Mouse (Mus musculus) embryonic facial prominence, embryonic 13.5 days (tissue): Measurements from ENCODE around the gene Cdh8. TPM values are rescaled to one million over a fixed set of nuclear protein-coding genes. Genes with fewer than 3 reads are reported as not detected.

Source experiments
- ATAC-seq: fragments of 200-750 bp; cut with Nextera tagmentation; 2 replicates; pipeline ENCODE4 v1.8.0; 2017; ENCODE audit warnings: low read depth; ENCODE audit not compliant: insufficient number of reproducible peaks, insufficient read depth, low FRiP score, low TSS enrichment
- H3K27ac ChIP-seq: fragments of 300-500 bp; sonication (generic); 2 replicates; pipeline ENCODE4 v1.5.1; 2015; ENCODE audit warnings: moderate library complexity, mild to moderate bottlenecking, inconsistent platforms
- H3K27me3 ChIP-seq: fragments of 300-500 bp; sonication (generic); 2 replicates; pipeline ENCODE4 v1.6.1; 2015; ENCODE audit warnings: mild to moderate bottlenecking, inconsistent platforms
- H3K36me3 ChIP-seq: fragments of 300-500 bp; sonication (generic); 2 replicates; pipeline ENCODE4 v1.6.1; 2015; ENCODE audit warnings: mild to moderate bottlenecking, inconsistent platforms
- H3K4me1 ChIP-seq: fragments of 300-500 bp; sonication (generic); 2 replicates; pipeline ENCODE4 v1.6.1; 2015; ENCODE audit warnings: inconsistent platforms
- H3K4me2 ChIP-seq: fragments of 300-500 bp; sonication (generic); 2 replicates; pipeline ENCODE4 v1.6.1; 2015; ENCODE audit warnings: moderate library complexity, mild to moderate bottlenecking, inconsistent platforms
- H3K4me3 ChIP-seq: fragments of 300-500 bp; sonication (generic); 2 replicates; pipeline ENCODE4 v1.5.1; 2015; ENCODE audit warnings: mild to moderate bottlenecking, inconsistent platforms
- H3K9ac ChIP-seq: fragments of 300-500 bp; sonication (generic); 2 replicates; pipeline ENCODE4 v1.6.1; 2015; ENCODE audit warnings: mild to moderate bottlenecking, inconsistent platforms
- H3K9me3 ChIP-seq: fragments of 300-500 bp; sonication (generic); 2 replicates; pipeline ENCODE4 v1.6.1; 2016; ENCODE audit warnings: inconsistent platforms
- WGBS: fragments of 180-500 bp; shearing (Covaris S2); methylation state at CpG from one replicate; pipeline ENCODE4 v1.1.7; 2015; ENCODE audit warnings: mixed read lengths; 5-methylcytosine and 5-hydroxymethylcytosine counted together
- polyA plus RNA-seq: library from polyadenylated mRNA; unstranded; fragments of >200 nt; fragmentation: Nextera tagmentation; extraction: Ambion mirVana; gene quantifications from 2 replicates; pipeline ENCODE4 v1.2.1, GENCODE M21; 2015

The Cdh8 gene
- polyA plus RNA-seq: 4.5 and 4.7 TPM in 2 replicates

DNA sequence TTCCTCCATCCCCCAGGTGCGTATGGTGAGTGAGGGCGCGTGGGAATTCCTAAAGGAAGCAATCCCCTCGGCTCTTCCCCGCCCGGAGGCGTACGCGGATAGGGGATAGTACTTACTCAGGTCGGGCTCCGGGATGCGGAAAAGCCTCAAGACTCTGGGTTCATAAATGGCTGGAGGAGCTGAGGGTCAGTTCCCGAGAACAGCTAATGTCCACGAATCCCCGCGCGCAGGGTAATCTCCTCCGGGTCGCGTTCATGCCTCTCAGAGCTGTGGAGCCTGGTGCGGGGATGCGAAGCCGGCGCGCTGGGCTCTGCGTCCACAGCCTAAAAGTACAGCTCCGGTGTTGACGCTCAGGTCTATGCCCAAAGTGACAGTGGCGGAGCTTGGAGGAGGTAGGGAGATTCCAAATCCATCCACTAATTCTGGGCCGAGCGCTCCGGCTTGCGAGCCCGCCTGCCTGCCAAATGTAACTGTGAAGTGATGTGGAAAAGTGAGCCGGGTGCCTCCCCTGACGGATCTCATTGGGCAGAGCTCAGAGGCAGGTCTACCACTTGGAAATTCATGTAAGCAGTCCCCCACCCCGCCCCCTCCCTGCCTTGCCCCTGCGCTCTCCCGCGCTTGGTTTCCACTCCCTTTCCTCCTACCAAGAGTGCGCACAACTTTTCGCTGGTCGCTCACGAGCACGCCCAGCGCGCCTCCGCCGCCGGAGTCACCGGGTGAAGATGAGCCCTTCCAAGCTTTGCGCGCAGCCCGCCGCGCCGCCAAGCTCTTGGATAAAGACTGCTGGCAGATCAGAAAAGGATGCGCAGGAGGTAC lies at the start of gene Cdh8:
Gene Cdh8 (minus strand): TSS at position 506 of the 816 bp plus-strand sequence.
- Histone ChIP-seq H3K9ac (peak within 1 kb of the TSS; percentile 49), H3K27ac (no peak within 1 kb of the TSS), H3K36me3 (no peaks in the 10 kb centered on the region), H3K27me3 (peaks cover 84% of the 10 kb centered on the region), H3K4me3 (peak within 1 kb of the TSS; percentile 50), H3K9me3 (no peaks in the 10 kb centered on the region), H3K4me2 (peak within 1 kb of the TSS; percentile 92), H3K4me1 (peaks cover 19% of the 10 kb centered on the region)
- peak; percentile 87 for ATAC-seq
- WGBS: under 1% methylated on average over 58 of the region's 58 CpGs

- Histone ChIP-seq H3K4me3 (no peak overlapping the region), H3K4me2 (no peak overlapping the region), H3K36me3 (no peaks in the 10 kb centered on the region), H3K9ac (no peak overlapping the region), H3K9me3 (no peaks in the 10 kb centered on the region), H3K4me1 (no peaks in the 10 kb centered on the region), H3K27me3 (no peaks in the 10 kb centered on the region), H3K27ac (no peak overlapping the region)
- 84% methylated on average over 1 of the region's 1 CpGs for WGBS
- ATAC-seq: no peak
Measured at GRCm38 (mm10) chr8:99446506-99446905, 30.2 kb upstream of the Cdh8 start.

GRCm38 (mm10) chr8:99425901-99426300 lies 9.6 kb upstream of the Cdh8 start:
- no peak for ATAC-seq
- Histone ChIP-seq H3K27me3 (peaks cover 12% of the 10 kb centered on the region; the same call in 1 of the 2 replicates), H3K9me3 (no peaks in the 10 kb centered on the region), H3K4me3 (no peak overlapping the region), H3K4me2 (no peak overlapping the region), H3K9ac (no peak overlapping the region), H3K36me3 (no peaks in the 10 kb centered on the region), H3K27ac (no peak overlapping the region), H3K4me1 (no peaks in the 10 kb centered on the region)
- WGBS: 72% methylated on average over 4 of the region's 4 CpGs

DNA sequence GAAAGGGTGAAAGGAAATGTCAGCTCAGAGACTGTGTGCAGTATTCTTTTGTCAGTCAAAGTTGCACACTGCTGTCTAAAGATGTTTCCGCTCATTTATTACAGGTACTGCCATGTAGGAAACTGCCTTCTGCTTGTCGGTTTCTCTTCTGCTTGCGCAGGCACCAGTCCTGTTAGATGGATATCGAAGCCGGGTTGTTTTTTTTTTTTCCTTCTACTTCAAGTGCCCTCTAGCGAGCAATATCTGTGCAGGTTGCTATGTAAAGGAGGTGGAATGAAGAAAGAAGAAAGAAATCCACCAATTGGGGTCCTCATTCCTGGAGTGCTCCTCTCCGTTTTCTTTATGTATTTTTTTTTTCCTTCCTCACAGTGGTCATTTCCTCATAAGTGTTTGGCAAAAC lies 5.2 kb upstream of the Cdh8 start:
- Histone ChIP-seq H3K4me2 (peak overlapping the region; percentile 34), H3K36me3 (no peaks in the 10 kb centered on the region), H3K27me3 (peaks cover 48% of the 10 kb centered on the region), H3K9ac (no peak overlapping the region), H3K27ac (no peak overlapping the region), H3K4me1 (peaks cover 6% of the 10 kb centered on the region), H3K4me3 (no peak overlapping the region), H3K9me3 (no peaks in the 10 kb centered on the region)
- 23% methylated on average over 7 of the region's 7 CpGs for WGBS
- no peak for ATAC-seq

DNA sequence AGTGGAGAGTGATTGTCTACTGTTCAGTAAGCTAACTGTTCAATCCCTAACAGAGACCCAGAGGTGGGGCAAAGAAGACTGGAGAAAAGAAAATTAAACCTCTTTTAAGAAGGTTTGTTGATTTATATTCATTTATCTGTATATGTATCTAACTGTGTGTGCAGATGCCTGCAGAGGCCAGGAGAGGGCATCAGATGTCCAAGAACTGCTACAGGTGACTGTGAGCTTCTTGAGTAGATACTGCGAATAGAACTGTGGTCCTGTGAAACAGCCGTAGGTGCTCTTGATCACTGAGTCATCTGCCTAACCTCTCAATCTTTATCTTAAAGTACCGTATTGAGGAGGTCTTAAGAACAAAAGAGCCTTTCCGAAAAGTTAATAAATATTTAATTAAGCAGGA lies 3.5 kb upstream of the Cdh8 start:
- H3K9ac ChIP-seq: no peak overlapping the region
- no peaks in the 10 kb centered on the region for H3K9me3 ChIP-seq
- no peak overlapping the region for H3K4me3 ChIP-seq
- no peak for ATAC-seq
- 87% methylated on average over 4 of the region's 4 CpGs for WGBS
- H3K4me2 ChIP-seq: no peak overlapping the region
- no peak overlapping the region for H3K27ac ChIP-seq
- no peaks in the 10 kb centered on the region for H3K36me3 ChIP-seq
- peaks cover 66% of the 10 kb centered on the region for H3K27me3 ChIP-seq
- peaks cover 19% of the 10 kb centered on the region for H3K4me1 ChIP-seq

- Histone ChIP-seq H3K4me1 (peaks cover 19% of the 10 kb centered on the region), H3K9ac (no peak overlapping the region), H3K36me3 (no peaks in the 10 kb centered on the region), H3K27ac (no peak overlapping the region), H3K4me3 (no peak overlapping the region), H3K27me3 (peaks cover 82% of the 10 kb centered on the region), H3K4me2 (peak overlapping the region; percentile 92; the same call in 1 of the 2 replicates), H3K9me3 (no peaks in the 10 kb centered on the region)
- 43% methylated on average over 7 of the region's 7 CpGs for WGBS
- ATAC-seq: no peak
Measured at GRCm38 (mm10) chr8:99417456-99417855, 1.2 kb upstream of the Cdh8 start.

DNA sequence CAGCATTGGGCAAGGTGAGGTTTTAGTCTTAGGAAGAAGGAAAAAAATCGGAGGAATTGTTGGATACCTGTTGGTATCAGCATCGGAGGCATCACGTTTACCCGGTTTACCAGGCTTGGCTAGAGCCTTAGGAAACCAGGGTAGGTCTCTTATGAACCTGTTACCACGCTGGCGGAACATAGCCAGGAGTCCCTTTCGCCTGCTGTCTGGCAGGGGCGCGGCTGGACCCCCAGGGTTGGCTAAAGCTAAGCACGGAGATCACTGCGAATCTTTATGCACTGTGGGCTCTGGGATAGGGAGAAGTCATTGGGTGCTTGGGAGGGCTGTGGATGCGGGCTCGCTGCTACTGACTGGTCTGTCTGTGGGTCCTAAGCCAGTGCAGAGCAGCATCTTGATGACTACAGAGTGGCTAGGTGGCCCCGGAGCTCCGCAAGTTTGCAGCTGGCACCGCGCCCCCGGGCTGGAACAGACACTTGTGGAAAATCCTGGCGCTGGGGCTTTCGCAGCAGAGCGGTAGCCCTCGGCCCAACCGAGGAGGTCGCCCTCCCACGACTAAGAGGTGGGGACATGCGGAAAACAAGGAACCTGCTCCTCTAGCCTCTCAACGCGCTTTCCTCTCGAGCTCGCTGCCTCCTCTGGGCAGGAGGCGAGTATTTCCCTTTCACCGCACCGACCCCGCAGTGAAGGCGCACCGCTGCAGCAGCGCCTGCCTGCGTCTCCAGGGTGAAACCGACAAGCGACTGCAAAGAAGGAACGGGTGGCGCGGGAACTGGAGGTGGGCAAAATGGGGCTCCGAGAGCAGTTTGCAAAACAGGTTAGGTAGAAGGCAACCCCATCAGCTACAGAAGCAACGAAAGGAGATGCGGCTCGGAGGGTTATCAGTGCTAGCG lies 950 bp downstream of the Cdh8 start:
- H3K4me2 ChIP-seq: peak overlapping the region; percentile 92
- H3K9me3 ChIP-seq: no peaks in the 10 kb centered on the region
- peak overlapping the region; percentile 50 for H3K4me3 ChIP-seq
- no peak overlapping the region for H3K27ac ChIP-seq
- H3K36me3 ChIP-seq: no peaks in the 10 kb centered on the region
- H3K27me3 ChIP-seq: peaks cover 81% of the 10 kb centered on the region
- H3K4me1 ChIP-seq: peaks cover 19% of the 10 kb centered on the region
- under 1% methylated on average over 48 of the region's 48 CpGs for whole genome bisulfite sequencing
- H3K9ac ChIP-seq: peak overlapping the region; percentile 49
- ATAC-seq: no peak

DNA sequence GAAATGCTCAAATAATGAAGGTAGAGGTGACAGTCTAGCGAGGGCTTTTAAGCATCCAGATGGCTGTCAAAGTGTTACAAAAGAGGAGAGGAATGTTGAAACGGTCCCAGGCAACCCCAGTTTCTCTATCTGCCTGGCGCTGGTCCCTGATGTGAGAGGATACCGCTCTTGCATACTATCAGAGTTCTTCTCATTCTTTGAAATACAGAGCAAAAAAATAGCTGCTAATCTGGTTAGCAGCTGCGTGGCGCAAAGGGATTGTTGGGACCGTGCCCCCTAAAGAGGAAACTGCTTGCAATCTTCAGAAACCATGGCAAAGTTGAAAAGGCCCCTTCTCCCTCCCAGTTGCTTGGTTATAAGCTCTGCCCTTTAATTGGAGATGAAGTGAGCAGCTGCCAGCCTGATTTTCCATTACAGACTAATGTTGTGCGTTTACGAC lies 1.8 kb downstream of the Cdh8 start:
- WGBS: 5% methylated on average over 9 of the region's 9 CpGs
- Histone ChIP-seq H3K27ac (no peak overlapping the region), H3K36me3 (no peaks in the 10 kb centered on the region), H3K4me3 (peak overlapping the region; percentile 50), H3K4me2 (peak overlapping the region; percentile 92), H3K9ac (no peak overlapping the region), H3K27me3 (peaks cover 75% of the 10 kb centered on the region), H3K4me1 (peaks cover 19% of the 10 kb centered on the region), H3K9me3 (no peaks in the 10 kb centered on the region)
- no peak for ATAC-seq

GRCm38 (mm10) chr8:99413877-99414482 lies 2.3 kb downstream of the Cdh8 start:
- Histone ChIP-seq H3K27me3 (peaks cover 77% of the 10 kb centered on the region), H3K36me3 (no peaks in the 10 kb centered on the region), H3K9me3 (no peaks in the 10 kb centered on the region), H3K9ac (no peak overlapping the region), H3K4me1 (peaks cover 19% of the 10 kb centered on the region), H3K27ac (no peak overlapping the region), H3K4me3 (peak overlapping the region; percentile 50), H3K4me2 (peak overlapping the region; percentile 92)
- no peak for ATAC-seq
- 36% methylated on average over 10 of the region's 10 CpGs for WGBS

DNA sequence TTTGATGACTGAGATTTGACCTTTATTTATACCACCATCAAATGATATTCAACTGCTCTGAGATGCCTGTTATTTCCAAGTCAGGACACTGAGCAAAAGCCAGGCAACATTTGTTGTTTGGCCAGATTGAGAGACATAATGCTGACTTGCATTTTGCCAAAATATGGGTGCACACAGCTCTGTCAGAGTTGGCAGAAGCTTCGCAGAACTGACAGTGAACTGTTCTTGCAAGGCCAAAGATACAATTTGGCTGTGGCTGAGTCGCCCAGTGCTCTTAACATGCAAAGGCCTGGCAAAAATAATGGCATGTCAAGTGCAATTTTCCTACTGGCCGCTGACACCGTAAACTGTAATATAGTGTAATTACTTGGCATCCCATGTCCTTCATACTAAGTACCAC lies 22.4 kb downstream of the Cdh8 start:
- Histone ChIP-seq H3K36me3 (no peaks in the 10 kb centered on the region), H3K4me2 (no peak overlapping the region), H3K4me1 (no peaks in the 10 kb centered on the region), H3K4me3 (no peak overlapping the region), H3K9me3 (no peaks in the 10 kb centered on the region), H3K27ac (no peak overlapping the region), H3K9ac (no peak overlapping the region), H3K27me3 (no peaks in the 10 kb centered on the region)
- no peak for ATAC-seq
- WGBS: 69% methylated on average over 4 of the region's 4 CpGs

DNA sequence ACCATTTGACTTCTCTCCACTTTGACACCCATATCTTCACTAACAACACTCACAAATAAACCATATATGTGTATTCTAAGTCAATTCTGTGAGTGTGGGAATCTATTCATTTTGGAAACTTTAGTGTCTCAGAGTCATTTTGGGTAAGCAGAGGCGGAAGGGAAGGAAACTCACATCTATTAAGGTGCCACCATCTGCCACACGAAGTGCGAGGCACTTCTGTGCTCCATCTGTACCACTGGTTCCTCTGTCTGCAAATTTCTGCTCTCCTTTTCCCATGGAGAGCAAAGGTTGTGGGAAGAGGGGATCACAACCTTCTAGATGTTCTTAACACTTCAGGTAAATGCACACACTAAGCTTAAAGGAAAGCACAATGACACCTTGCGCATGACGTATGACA lies 46.2 kb downstream of the Cdh8 start:
- Histone ChIP-seq H3K9me3 (no peaks in the 10 kb centered on the region), H3K27me3 (no peaks in the 10 kb centered on the region), H3K4me3 (no peak overlapping the region), H3K4me1 (no peaks in the 10 kb centered on the region), H3K4me2 (no peak overlapping the region), H3K36me3 (no peaks in the 10 kb centered on the region), H3K9ac (no peak overlapping the region), H3K27ac (no peak overlapping the region)
- WGBS: 91% methylated on average over 5 of the region's 5 CpGs
- ATAC-seq: no peak
